Mouse (Mus musculus) limb, embryonic 12.5 days (tissue): Measurements from ENCODE around the gene Oxa1l. TPM values are rescaled to one million over a fixed set of nuclear protein-coding genes. Genes with fewer than 3 reads are reported as not detected.

ENCODE experiments used
- ATAC-seq: fragments of 200-750 bp; cut with Nextera tagmentation; 2 replicates; pipeline ENCODE4 v1.8.0; 2017; ENCODE audit warnings: low read depth, moderate TSS enrichment; ENCODE audit not compliant: insufficient number of reproducible peaks, insufficient read depth, low FRiP score, low TSS enrichment
- H3K27ac ChIP-seq: fragments of 300-500 bp; sonication (generic); 2 replicates; pipeline ENCODE4 v1.5.1; 2016; ENCODE audit warnings: mild to moderate bottlenecking, moderate library complexity
- H3K27me3 ChIP-seq: fragments of 300-500 bp; sonication (generic); 2 replicates; pipeline ENCODE4 v1.6.1; 2016; ENCODE audit warnings: mild to moderate bottlenecking, moderate library complexity
- H3K36me3 ChIP-seq: fragments of 300-500 bp; sonication (generic); 2 replicates; pipeline ENCODE4 v1.6.1; 2016; ENCODE audit warnings: mild to moderate bottlenecking, moderate library complexity
- H3K4me1 ChIP-seq: fragments of 300-500 bp; sonication (generic); replicated peaks from 2 replicates; pipeline ENCODE4 v1.6.1; 2016
- H3K4me2 ChIP-seq: fragments of 300-500 bp; sonication (generic); 2 replicates; pipeline ENCODE4 v1.6.1; 2016; ENCODE audit warnings: mild to moderate bottlenecking, moderate library complexity
- H3K4me3 ChIP-seq: fragments of 300-500 bp; sonication (generic); replicated peaks from 2 replicates; pipeline ENCODE4 v1.5.1; 2016; ENCODE audit warnings: mild to moderate bottlenecking
- H3K9ac ChIP-seq: fragments of 300-500 bp; sonication (generic); replicated peaks from 2 replicates; pipeline ENCODE4 v1.6.1; 2016; ENCODE audit warnings: mild to moderate bottlenecking, moderate library complexity
- H3K9me3 ChIP-seq: fragments of 300-500 bp; sonication (generic); 2 replicates; pipeline ENCODE4 v1.6.1; 2016; ENCODE audit warnings: mild to moderate bottlenecking, moderate library complexity
- WGBS: fragments of 180-500 bp; shearing (Covaris S2); methylation state at CpG from one replicate; pipeline ENCODE4 v1.1.7; 2016; 5-methylcytosine and 5-hydroxymethylcytosine counted together
- polyA plus RNA-seq: library from polyadenylated mRNA; unstranded; fragments of >200 nt; fragmentation: Nextera tagmentation; extraction: Ambion mirVana; gene quantifications from 2 replicates; pipeline ENCODE4 v1.2.1, GENCODE M21; 2016

Gene Oxa1l
- polyA plus RNA-seq, 1 experiment from 2014 or later: 50.9 TPM

DNA sequence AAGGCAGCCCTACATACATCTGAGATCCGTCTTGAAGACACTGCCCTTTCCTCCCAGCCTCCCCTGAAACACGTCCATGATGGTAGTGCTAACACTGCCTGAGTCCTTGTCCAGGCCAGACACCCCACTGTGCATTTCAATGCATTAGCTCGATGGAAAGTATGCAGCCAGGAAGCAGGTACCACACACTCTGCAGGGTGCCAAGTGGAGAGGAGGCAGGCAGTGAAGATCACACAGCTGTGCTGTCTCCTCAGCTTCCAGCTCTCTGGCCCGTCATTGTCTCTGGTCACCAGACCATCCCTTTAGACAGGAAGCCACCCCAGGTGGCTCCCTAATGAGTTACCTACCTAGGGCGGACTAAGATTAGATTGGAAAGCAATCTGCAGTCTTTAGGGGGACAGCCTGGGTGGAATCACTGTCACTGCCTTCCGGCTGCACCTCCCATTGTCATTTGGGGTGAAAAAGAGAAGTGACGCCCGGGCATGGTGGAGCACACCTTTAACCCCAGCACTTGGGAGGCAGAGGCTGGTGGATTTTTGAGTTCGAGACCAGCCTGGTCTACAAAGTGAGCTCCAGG, 51.5 kb downstream of the Oxa1l start:
- H3K27me3 ChIP-seq: peaks cover 6% of the 10 kb centered on the region
- no peak for ATAC-seq
- H3K9ac ChIP-seq: no peak overlapping the region
- H3K4me1 ChIP-seq: peaks cover 23% of the 10 kb centered on the region
- no peaks in the 10 kb centered on the region for H3K9me3 ChIP-seq
- 56% methylated on average over 9 of the region's 9 CpGs for WGBS
- no peaks in the 10 kb centered on the region for H3K36me3 ChIP-seq
- H3K4me3 ChIP-seq: no peak overlapping the region
- no peak overlapping the region for H3K4me2 ChIP-seq
- no peak overlapping the region for H3K27ac ChIP-seq

DNA sequence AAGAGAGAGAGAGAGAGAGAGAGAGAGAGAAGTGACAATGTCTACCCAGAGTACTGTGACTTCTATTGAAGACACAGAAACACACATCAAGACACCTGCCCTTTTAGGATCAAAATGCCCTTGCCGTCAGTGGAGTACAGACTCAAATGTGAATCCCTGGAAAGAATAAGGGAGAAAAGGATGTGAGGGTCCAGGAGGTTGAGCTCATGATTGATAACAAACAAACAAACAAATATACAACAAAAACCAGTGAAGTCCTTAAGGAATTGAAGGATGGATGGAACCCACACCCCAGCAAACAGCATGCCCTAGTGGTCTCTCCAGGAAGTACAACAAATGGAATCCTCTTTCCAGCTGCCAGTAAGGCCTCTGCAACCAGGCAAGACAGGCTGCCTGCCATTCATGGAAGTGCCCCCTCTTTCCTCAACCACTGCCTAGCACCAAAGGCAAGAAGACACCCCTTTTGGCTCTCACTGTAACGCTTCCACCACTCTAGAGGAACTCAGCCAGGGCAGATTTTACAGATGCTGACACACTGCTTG, 52.1 kb downstream of the Oxa1l start:
- Histone ChIP-seq H3K36me3 (no peaks in the 10 kb centered on the region), H3K9me3 (no peaks in the 10 kb centered on the region), H3K27ac (0 out of 2 replicates have a peak overlapping the region, but pooled peaks have one; percentile 29), H3K27me3 (peaks cover 12% of the 10 kb centered on the region), H3K4me1 (peaks cover 29% of the 10 kb centered on the region), H3K9ac (no peak overlapping the region), H3K4me2 (peak overlapping the region; percentile 17; the same call in 1 of the 2 replicates), H3K4me3 (no peak overlapping the region)
- no peak for ATAC-seq
- WGBS: 56% methylated on average over 2 of the region's 2 CpGs

DNA sequence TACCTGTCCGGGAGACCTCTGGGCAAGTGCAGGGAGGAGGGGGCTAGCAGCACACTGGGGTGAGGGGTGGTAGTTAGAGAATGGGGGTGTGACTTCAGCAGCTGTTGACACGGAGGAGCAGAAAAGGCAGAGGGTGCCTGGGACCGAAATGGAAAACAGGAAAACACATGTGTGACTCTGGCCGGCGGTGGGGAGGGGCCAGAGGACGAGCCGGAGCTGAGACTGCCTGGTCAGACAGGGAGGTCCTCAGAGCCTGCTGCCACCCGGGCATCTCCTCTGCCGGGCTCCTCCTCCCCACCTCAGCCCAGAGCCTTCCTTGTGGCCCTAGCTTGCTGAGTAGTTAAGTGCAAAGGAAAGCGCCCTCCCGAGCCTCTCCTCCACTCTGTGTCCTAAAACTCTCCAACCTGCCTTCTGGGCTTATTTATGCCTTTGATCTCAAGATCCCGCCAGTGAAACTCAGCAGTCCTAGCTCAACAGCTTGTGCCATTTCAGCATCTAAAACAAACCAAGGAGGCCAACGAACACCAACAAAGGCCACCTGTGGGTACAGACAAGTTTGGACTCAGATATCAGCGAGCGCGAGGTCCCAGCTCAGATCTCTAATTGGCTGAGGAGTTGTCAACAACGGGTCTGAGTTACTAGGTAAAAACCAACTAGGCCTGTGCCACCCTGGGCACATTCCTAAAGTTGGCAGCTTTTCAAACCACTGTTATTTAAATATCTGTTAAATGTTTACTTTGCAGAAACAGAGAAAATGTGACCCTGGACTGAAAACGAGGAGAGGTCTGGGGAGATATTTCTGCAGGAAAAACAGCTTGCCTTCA, 53.5 kb downstream of the Oxa1l start:
- H3K4me3 ChIP-seq: peak overlapping the region; percentile 16
- H3K4me2 ChIP-seq: peak overlapping the region; percentile 55
- peak; percentile 61; the same call in 1 of the 2 replicates for ATAC-seq
- H3K27ac ChIP-seq: peak overlapping the region; percentile 54; the same call in 1 of the 2 replicates
- H3K27me3 ChIP-seq: peaks cover 15% of the 10 kb centered on the region
- no peak overlapping the region; the same call in 1 of the 2 replicates for H3K9ac ChIP-seq
- H3K36me3 ChIP-seq: no peaks in the 10 kb centered on the region
- no peaks in the 10 kb centered on the region for H3K9me3 ChIP-seq
- WGBS: 5% methylated on average over 18 of the region's 18 CpGs
- H3K4me1 ChIP-seq: peaks cover 29% of the 10 kb centered on the region

DNA sequence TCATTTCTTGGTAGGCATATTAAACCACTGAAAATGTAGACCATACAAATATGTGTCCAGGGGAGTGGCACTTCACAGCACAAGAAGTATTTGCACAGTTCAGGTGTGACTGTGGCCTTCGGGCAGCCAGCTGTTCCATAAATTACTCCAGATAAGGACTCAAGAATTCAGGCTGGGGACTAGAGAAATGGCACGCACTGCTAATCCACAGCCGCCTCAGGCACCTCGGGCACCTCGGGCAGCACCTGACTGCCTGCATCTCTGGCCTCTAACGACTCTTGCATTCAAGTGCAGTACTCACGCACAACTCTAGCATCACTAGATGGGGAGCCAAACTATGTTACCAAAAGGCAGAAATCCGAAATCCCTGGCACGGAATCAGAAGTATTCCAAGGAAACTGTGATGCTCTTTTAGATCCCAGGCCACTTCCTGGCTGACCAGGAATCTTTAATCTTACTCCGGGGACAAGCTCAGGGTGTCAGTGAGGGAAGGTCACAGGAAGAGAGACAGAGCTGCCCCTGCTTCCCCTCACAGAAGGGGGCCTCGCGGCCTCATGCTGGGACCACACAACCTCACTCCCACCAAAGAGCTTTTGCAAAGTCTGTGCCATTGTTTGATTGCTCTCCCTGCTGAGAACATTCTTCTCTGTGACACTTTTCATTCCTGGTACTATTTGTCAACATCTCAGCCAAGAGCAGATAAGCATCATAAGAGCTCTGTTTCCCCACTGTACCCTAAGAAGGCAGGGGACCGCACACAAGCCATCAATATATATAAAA, 54.8 kb downstream of the Oxa1l start:
- Histone ChIP-seq H3K9ac (no peak overlapping the region), H3K27me3 (peaks cover 15% of the 10 kb centered on the region), H3K4me2 (no peak overlapping the region), H3K27ac (no peak overlapping the region), H3K36me3 (no peaks in the 10 kb centered on the region), H3K9me3 (no peaks in the 10 kb centered on the region), H3K4me1 (peaks cover 29% of the 10 kb centered on the region), H3K4me3 (no peak overlapping the region)
- ATAC-seq: no peak
- 15% methylated on average over 13 of the region's 13 CpGs for WGBS

DNA sequence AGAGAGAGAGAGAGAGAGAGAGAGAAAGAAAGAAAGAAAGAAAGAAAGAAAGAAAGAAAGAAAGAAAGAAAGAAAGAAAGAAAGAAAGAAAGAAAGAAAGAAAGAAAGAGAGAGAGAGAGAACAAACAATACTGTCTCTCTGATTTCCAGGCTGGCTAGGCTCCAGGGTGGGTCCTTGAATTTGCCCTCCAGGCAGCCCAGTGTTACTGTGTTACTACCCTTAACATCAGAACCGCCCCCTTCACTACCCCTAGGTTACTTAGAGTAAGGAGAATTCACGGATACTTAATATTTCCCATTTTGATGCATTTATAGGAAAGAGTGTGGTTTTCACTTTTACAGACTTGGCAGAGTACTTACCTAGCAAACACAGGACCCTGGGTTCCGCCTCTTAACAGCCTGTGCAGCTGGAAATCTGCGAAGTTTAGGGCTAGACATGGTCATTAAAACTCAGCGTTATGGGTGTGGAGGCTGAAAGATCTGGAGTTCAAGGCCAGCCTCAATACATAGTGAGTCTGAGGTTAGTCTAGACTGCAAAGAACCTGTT, 55.7 kb downstream of the Oxa1l start:
- WGBS: 28% methylated on average over 5 of the region's 5 CpGs
- H3K36me3 ChIP-seq: no peaks in the 10 kb centered on the region
- no peak overlapping the region for H3K27ac ChIP-seq
- H3K9ac ChIP-seq: no peak overlapping the region
- H3K27me3 ChIP-seq: peaks cover 15% of the 10 kb centered on the region
- no peak overlapping the region for H3K4me3 ChIP-seq
- H3K4me1 ChIP-seq: peaks cover 33% of the 10 kb centered on the region
- H3K9me3 ChIP-seq: no peaks in the 10 kb centered on the region
- H3K4me2 ChIP-seq: no peak overlapping the region
- no peak for ATAC-seq

DNA sequence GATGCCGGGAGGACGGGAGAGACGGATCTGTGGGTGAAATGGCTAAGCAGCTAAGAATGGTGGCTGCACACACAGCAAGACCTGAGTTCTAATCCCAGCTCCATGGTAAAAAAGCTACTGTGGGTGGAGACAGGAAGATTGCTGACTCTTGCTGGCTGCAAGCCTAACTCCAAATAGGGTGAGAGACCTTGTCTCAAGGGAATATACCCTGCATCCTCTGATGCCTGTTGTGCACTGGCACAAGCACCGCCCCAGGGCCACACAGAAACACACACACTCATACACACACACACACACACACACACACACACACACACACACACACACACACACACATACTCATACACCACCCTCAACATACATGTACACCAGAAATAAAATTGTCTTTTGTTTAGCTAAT, 56.2 kb downstream of the Oxa1l start:
- Histone ChIP-seq H3K27me3 (peaks cover 15% of the 10 kb centered on the region), H3K9me3 (no peaks in the 10 kb centered on the region), H3K9ac (no peak overlapping the region), H3K36me3 (no peaks in the 10 kb centered on the region), H3K4me1 (peaks cover 33% of the 10 kb centered on the region), H3K4me2 (no peak overlapping the region), H3K4me3 (no peak overlapping the region), H3K27ac (no peak overlapping the region)
- ATAC-seq: no peak
- WGBS: 68% methylated on average over 3 of the region's 4 CpGs

DNA sequence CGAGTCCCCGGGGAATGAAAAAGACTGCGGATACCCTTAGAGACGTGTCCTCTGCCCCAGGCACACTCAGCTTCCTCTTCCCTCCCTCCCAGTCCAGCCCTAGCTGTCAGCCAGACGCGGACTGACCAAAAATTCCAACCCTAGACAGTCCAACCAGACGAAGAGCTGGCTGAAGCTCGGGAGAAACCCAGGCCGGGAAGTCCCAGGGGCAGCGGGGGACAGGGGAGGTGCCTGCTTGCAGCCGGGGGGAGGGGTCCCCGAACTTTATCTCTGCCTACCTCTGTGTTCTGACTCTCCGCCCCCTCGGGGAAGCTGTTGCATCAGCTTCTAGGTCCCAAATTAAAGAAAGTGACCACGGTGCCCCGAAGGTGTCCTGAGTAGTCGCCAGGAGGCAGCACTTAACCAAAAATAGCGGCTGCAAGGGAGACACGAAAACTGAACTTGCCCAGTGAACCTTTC, 57.0 kb downstream of the Oxa1l start, which contains the start of gene Slc7a7:
Gene Slc7a7, minus strand, starts transcription at position 158 of the 459 bp plus-strand sequence.
- H3K27ac ChIP-seq: no peak within 1 kb of the TSS

More for the DNA sequence above, 57.0 kb downstream of the Oxa1l start, which contains the start of gene Slc7a7:
- WGBS: 9% methylated on average over 19 of the region's 19 CpGs
- no peak within 1 kb of the TSS for H3K4me3 ChIP-seq
- peaks cover 15% of the 10 kb centered on the region for H3K27me3 ChIP-seq
- no peak within 1 kb of the TSS for H3K9ac ChIP-seq
- H3K9me3 ChIP-seq: no peaks in the 10 kb centered on the region
- H3K36me3 ChIP-seq: no peaks in the 10 kb centered on the region
- peaks cover 33% of the 10 kb centered on the region for H3K4me1 ChIP-seq
- H3K4me2 ChIP-seq: peak within 1 kb of the TSS; percentile 34
- no peak for ATAC-seq

Other genes with a start within 250 kb of the Oxa1l start
- 240 and 247 TPM in 2 replicates for gene Dad1, start 106.7 kb upstream of the Oxa1l start, polyA plus RNA-seq
- 37.6 and 42.5 TPM in 2 replicates for gene Abhd4, start 106.6 kb upstream of the Oxa1l start, polyA plus RNA-seq
- gene Olfr49, start 75.9 kb upstream of the Oxa1l start, polyA plus RNA-seq: not detected in 2 replicates
- gene Slc7a7, start 56.9 kb downstream of the Oxa1l start, polyA plus RNA-seq: 3.3 and 5.1 TPM in 2 replicates
- 259 and 277 TPM in 2 replicates for gene Mrpl52, start 66.1 kb downstream of the Oxa1l start, polyA plus RNA-seq
- 149 and 176 TPM in 2 replicates for gene Mmp14, start 70.8 kb downstream of the Oxa1l start, polyA plus RNA-seq
- 28.3 and 28.7 TPM in 2 replicates for gene Lrp10, start 103.3 kb downstream of the Oxa1l start, polyA plus RNA-seq
- 4.3 and 5.0 TPM in 2 replicates for gene Rem2, start 115.3 kb downstream of the Oxa1l start, polyA plus RNA-seq
- gene Prmt5, start 156.7 kb downstream of the Oxa1l start, polyA plus RNA-seq: 105 and 106 TPM in 2 replicates
- 54.5 and 58.1 TPM in 2 replicates for gene Haus4, start 193.8 kb downstream of the Oxa1l start, polyA plus RNA-seq
- gene Ajuba, start 216.7 kb downstream of the Oxa1l start, polyA plus RNA-seq: 68.9 and 72.2 TPM in 2 replicates
- 9.7 and 10.7 TPM in 2 replicates for gene 4931414P19Rik, start 245.2 kb downstream of the Oxa1l start, polyA plus RNA-seq